Mouse (Mus musculus) cortical plate, adult 2 months (tissue): ENCODE measurements at regions not wholly inside any gene's neighbourhood (a gene's known extent, or its start where the extent isn't known, plus 50 kb on each side); places are given as distances from the start of the nearest gene placed in this dataset.

Experiments
- H3K27ac ChIP-seq: fragments of 200-500 bp; 2 replicates; pipeline ENCODE4 v1.5.1; 2012; ENCODE audit warnings: low read length, control low read depth, inconsistent platforms; ENCODE audit not compliant: insufficient read depth
- H3K4me1 ChIP-seq: fragments of 200-500 bp; 2 replicates; pipeline ENCODE4 v1.6.1; 2011; ENCODE audit warnings: low read length; ENCODE audit not compliant: control insufficient read depth, insufficient read depth
- H3K4me3 ChIP-seq: fragments of 200-500 bp; 2 replicates; pipeline ENCODE4 v1.5.1; 2011; ENCODE audit warnings: mild to moderate bottlenecking, low read length, control low read depth; ENCODE audit not compliant: insufficient read depth
- CTCF ChIP-seq: fragments of 200-500 bp; IDR thresholded peaks from 2 replicates; pipeline ENCODE4 v1.5.1; 2011; ENCODE audit warnings: mild to moderate bottlenecking, control low read depth, low read length; ENCODE audit not compliant: insufficient read depth; ENCODE audit errors: extremely low read depth
- POLR2A ChIP-seq: fragments of 200-500 bp; IDR thresholded peaks from 2 replicates; pipeline ENCODE4 v1.6.1; 2011; ENCODE audit warnings: mild to moderate bottlenecking, low read length, control low read depth; ENCODE audit not compliant: insufficient read depth; ENCODE audit errors: extremely low read depth

- TF ChIP-seq CTCF (no peak), POLR2A (no peak)
- Histone ChIP-seq H3K4me1 (no peaks in the 10 kb centered on the region), H3K27ac (no peak overlapping the region), H3K4me3 (no peak overlapping the region)
Measured at GRCm38 (mm10) chr3:35099876-35100420, 449.7 kb downstream of the Sox2 start.

DNA sequence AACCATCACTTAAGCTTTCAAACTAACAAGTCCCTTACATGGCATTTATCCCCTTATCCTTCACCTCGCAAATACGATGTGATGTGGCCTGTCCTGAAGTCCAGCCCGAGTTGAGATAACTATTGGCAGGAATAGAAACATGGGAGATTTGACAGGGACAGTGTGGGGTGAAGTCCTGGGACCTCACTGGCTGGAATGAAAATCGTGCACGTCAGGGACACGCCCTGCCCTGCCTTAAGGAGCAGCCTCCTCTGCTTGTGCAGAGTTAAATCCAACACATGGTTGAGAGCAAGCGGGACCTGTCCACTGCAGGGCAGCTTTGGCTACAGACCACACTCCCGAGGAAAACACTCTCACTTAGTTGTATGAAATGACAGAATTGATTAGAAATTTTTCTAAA lies 451.1 kb downstream of the Sox2 start:
- Histone ChIP-seq H3K4me1 (no peaks in the 10 kb centered on the region), H3K27ac (no peak overlapping the region), H3K4me3 (no peak overlapping the region)
- TF ChIP-seq CTCF (no peak), POLR2A (no peak)

DNA sequence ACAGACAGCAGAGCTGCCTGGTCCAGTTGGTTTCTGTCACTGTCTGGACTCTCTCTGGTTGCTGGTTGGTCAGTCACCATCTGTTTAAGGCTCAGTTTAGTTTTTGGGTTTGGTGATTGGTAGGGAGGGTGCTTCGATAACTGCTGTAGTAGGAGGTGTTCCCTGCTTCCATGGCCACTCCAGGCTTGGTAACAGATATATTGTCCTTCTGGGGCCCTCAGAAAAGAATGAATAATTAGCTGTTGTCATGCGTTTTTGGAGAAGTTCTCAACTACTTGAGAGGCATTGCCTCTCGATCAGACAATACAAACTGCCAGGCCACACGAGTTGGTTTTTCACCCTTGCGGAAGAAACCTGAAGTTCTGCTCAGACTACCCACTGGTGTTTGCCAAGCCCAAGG lies 451.7 kb downstream of the Sox2 start:
- no peak overlapping the region for H3K4me3 ChIP-seq
- H3K4me1 ChIP-seq, result no peaks in the 10 kb centered on the region
- TF ChIP-seq CTCF, result no peak
- TF ChIP-seq POLR2A, result no peak
- H3K27ac ChIP-seq, result no peak overlapping the region

- Histone ChIP-seq H3K27ac (no peak overlapping the region), H3K4me1 (no peaks in the 10 kb centered on the region), H3K4me3 (no peak overlapping the region)
- no peak for TF ChIP-seq POLR2A
- TF ChIP-seq CTCF, result peak; percentile 83
Measured at GRCm38 (mm10) chr3:35102715-35103591, 452.7 kb downstream of the Sox2 start.

DNA sequence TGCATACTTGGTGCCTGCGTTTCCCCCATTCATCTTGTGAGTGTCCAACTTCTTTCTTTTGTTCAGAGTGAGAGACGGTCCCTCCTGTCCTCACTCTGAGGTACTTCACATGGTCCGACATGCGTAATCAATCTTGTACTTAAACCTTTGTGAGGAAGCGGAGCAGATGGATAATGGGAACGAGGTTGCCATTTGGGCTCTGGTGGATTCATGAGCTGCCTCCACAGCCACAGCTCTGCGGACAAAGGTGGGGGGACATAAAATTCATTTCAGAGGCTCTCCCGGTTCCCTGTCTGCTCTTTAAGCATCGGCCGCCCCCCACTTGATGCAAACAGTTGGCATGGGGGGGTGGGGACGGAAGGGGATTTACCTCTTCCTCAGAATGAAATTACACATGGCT lies 454.7 kb downstream of the Sox2 start:
- TF ChIP-seq CTCF (no peak), POLR2A (no peak)

DNA sequence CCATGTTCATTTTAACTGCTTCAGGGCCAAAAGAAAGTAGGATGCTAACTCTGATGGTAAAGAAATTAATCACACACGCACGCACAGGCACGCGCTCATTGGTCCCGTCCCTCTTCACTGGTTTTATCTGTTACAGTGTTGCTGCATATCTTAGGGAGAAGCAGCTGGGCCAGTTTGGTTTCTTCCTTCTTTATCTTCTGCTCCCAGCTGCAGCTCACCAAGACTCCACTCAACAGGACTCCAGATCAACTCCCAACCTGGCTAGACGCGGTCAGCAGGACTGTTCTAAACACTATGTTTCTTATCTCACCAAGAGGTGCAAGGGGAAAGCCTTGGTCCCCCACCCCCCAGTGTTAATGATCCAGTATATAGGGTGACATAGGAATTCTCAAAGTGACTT lies 455.9 kb downstream of the Sox2 start:
- Histone ChIP-seq H3K27ac (no peak overlapping the region), H3K4me1 (no peaks in the 10 kb centered on the region), H3K4me3 (no peak overlapping the region)
- TF ChIP-seq CTCF (no peak), POLR2A (no peak)

More for the DNA sequence above, 454.7 kb downstream of the Sox2 start:
- Histone ChIP-seq H3K4me3 (no peak overlapping the region), H3K27ac (no peak overlapping the region), H3K4me1 (no peaks in the 10 kb centered on the region)

GRCm38 (mm10) chr3:35133477-35133876 lies 483.3 kb downstream of the Sox2 start:
- TF ChIP-seq CTCF (no peak), POLR2A (no peak)
- H3K4me1 ChIP-seq, result no peaks in the 10 kb centered on the region
- H3K27ac ChIP-seq, result no peak overlapping the region
- no peak overlapping the region for H3K4me3 ChIP-seq

DNA sequence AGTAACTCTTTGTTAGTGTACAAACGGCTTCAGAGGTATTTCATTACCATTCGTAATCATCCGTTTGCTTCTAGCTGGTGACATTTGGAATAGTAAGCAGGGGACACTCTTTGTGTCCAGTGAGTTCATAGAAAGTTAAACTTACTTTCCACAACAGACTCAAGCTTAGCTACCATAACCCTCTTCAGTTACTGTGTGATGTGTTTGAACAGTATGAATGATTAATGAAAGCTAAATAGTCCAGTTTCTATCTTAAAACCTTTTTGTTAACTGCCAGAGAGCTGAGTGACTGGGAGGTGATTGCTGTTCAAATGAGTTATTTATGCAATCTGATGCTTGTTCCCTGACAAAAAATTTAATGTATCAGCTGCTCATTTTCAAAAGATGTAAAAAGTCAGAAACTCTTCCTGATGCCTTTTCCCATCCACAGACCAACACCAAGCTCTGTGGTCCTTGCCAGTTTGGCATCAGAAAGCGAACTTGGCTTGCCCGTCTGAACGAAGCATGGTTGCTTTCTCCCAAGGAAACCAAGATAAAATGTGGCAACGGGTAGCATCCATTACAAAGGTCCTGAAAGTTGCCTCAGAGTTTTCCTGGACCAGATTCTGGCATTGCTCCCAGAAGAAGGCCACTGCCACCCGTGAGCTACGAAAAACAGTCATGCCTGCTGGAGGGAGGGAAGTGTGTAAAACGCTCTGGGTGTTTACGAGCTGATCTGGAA lies 491.5 kb downstream of the Sox2 start:
- TF ChIP-seq POLR2A (no peak), CTCF (no peak)
- Histone ChIP-seq H3K4me1 (no peaks in the 10 kb centered on the region), H3K4me3 (no peak overlapping the region), H3K27ac (no peak overlapping the region)

DNA sequence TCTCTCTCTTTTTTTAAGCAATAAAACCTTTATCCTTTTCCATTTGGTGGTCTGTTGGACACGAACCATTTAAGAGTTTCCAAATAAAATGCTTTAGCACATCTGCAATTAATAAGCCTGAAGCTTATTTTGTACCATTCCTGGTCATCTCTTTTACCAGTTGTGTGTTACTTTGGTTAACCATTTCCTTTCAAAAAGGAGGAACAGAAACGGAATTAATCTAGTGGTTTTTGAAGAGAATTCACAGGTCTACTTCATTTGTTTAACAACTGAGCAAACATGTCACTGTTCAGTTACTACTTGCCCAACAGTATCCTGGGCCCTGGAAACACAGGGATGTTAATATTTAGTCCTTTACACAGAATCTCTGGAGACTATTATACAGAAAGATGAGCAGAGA lies 492.5 kb downstream of the Sox2 start:
- TF ChIP-seq CTCF (no peak), POLR2A (no peak)
- Histone ChIP-seq H3K27ac (no peak overlapping the region), H3K4me1 (no peaks in the 10 kb centered on the region), H3K4me3 (no peak overlapping the region)
